Mouse (Mus musculus) cerebellum, postnatal 25 days (tissue): ENCODE measurements around the gene Sema6d.
A peak's percentile ranks its signal among the peaks of the same experiment; 100 is the strongest.
"Not testable (repeated sequence)": the region's sequence is repeated elsewhere in the genome, so short reads cannot be mapped to it uniquely, and the experiment has no call there.

Source experiments
- DNase-seq, 2 experiments: peaks; one replicate each; pipeline ENCODE4 v3.0.0; 2021; ENCODE audit warnings: mixed read lengths in 2 of 2

Sema6d gene

GRCm38 (mm10) chr2:124298872-124299271 is 209.1 kb downstream of the Sema6d start:
- no peak for DNase-seq

GRCm38 (mm10) chr2:124308605-124309004 is 218.8 kb downstream of the Sema6d start:
- DNase-seq: no peak

GRCm38 (mm10) chr2:124309361-124310128 is 219.8 kb downstream of the Sema6d start:
- no peak for DNase-seq

- no peak for DNase-seq
Measured at GRCm38 (mm10) chr2:124322528-124323215, 232.9 kb downstream of the Sema6d start.

GRCm38 (mm10) chr2:124324107-124324724 is 234.4 kb downstream of the Sema6d start:
- no peak for DNase-seq

- DNase-seq: no peak
Measured at GRCm38 (mm10) chr2:124329473-124330130, 239.8 kb downstream of the Sema6d start.

GRCm38 (mm10) chr2:124332890-124333289 is 243.1 kb downstream of the Sema6d start:
- no peak for DNase-seq

GRCm38 (mm10) chr2:124334655-124335054 is 244.9 kb downstream of the Sema6d start:
- not testable (repeated sequence) for DNase-seq

GRCm38 (mm10) chr2:124338296-124338695 is 248.5 kb downstream of the Sema6d start:
- no peak for DNase-seq

GRCm38 (mm10) chr2:124354191-124354590 is 264.4 kb downstream of the Sema6d start:
- DNase-seq: no peak

- DNase-seq: no peak
Measured at GRCm38 (mm10) chr2:124354716-124355115, 264.9 kb downstream of the Sema6d start.

GRCm38 (mm10) chr2:124369291-124369690 is 279.5 kb downstream of the Sema6d start:
- no peak for DNase-seq

GRCm38 (mm10) chr2:124369991-124370390 is 280.2 kb downstream of the Sema6d start:
- DNase-seq: peak; percentile 17 to 40

- DNase-seq: no peak
Measured at GRCm38 (mm10) chr2:124371363-124371762, 281.6 kb downstream of the Sema6d start.

- no peak for DNase-seq
Measured at GRCm38 (mm10) chr2:124385053-124385452, 295.3 kb downstream of the Sema6d start.

GRCm38 (mm10) chr2:124385722-124386121 is 296.0 kb downstream of the Sema6d start:
- DNase-seq: no peak

GRCm38 (mm10) chr2:124388269-124388668 is 298.5 kb downstream of the Sema6d start:
- no peak for DNase-seq

- DNase-seq: no peak
Measured at GRCm38 (mm10) chr2:124396733-124397132, 307.0 kb downstream of the Sema6d start.

- DNase-seq: no peak
Measured at GRCm38 (mm10) chr2:124397304-124397703, 307.5 kb downstream of the Sema6d start.

GRCm38 (mm10) chr2:124399611-124400010 is 309.8 kb downstream of the Sema6d start:
- DNase-seq: peak; percentile 50 to 63

- peak in 1 of 2 experiments; percentile 24 for DNase-seq
Measured at GRCm38 (mm10) chr2:124401727-124402380, 312.1 kb downstream of the Sema6d start.

- DNase-seq: no peak
Measured at GRCm38 (mm10) chr2:124403571-124403970, 313.8 kb downstream of the Sema6d start.

GRCm38 (mm10) chr2:124403981-124404380 is 314.2 kb downstream of the Sema6d start:
- no peak for DNase-seq
